Comparison of ENCODE assay signal across 20 mouse cellular contexts in the genomic region with DNA sequence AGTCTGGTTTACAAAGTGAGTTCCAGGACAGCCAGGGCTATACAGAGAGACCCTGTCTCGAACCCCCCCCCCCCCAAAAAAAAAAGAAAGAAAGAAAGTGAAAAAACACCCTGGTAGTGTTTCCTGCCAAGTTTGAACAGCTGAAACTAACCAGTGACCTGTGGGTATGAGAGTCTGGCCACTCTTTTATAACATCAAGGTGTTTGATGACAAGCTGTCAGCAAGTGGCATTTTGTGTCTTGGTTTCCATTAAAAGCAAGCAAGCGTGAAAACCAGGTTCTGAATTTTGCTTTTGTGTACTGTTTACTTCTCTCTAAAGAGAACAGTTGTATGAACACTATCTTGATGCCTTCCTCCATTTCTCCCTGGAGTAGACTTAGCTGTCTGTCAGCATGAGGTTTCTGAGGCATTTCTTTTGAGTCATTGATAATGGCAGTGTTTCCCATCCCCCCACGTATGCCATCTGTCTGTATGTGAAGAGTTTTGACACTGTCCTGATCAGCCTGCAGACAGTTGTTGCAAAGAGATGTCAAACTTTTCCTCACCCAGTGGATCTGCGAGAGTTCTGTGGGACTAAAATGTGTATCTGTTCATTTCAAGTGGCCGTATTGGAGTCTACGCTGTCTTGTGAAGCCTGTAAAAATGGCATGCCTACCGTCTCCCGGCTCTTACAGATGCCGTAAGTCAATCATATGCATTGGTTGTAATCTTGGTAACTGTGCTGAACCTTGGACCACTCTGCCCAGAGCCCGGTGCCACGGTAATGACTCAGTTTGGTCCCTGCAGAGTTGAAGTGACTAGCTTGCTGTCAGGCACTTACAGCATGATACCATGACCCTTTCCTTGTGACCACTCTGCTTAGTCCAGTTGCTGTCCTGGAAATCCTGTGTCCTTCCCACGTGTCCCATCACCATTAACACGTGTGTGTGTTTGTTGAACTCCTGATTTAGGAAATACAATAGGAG. TPM values are rescaled to one million over a fixed set of nuclear protein-coding genes. Genes with fewer than 3 reads are reported as not detected.
DNase-seq lines count a peak whose midpoint lies in the region; ATAC-seq and TF ChIP-seq lines count a peak whose summit lies in the region.
"Had no signal": no experiment of that assay in that cellular context is flagged by ENCODE, and none has a peak within 500 bp of the region (broad histone marks: within the 10 kb centered on the region; RNA-seq: fewer than 3 reads in every experiment).

No protein-coding gene starts in this region.

- WGBS in forebrain, postnatal 0 days, result 78% methylated on average over 13 of the region's 13 CpGs
- 93% methylated on average over 13 of the region's 13 CpGs for WGBS in forebrain, embryonic 11.5 days
- 49% methylated on average over 13 of the region's 13 CpGs for WGBS in heart, embryonic 15.5 days
- 82% methylated on average over 13 of the region's 13 CpGs for WGBS in intestine, embryonic 15.5 days
- WGBS in stomach, postnatal 0 days, result 88% methylated on average over 13 of the region's 13 CpGs

- H3K4me3 ChIP-seq in forebrain, postnatal 0 days (ENCODE audit: low read depth, low read length), result no peak overlapping the region
- H3K4me3 ChIP-seq in forebrain, embryonic 11.5 days (ENCODE audit: low read depth, low read length), result no peak overlapping the region
- H3K4me3 ChIP-seq in heart, embryonic 15.5 days, result no peak overlapping the region
- H3K4me3 ChIP-seq in intestine, embryonic 15.5 days (replicated peaks), result no peak overlapping the region
- no peak overlapping the region for H3K4me3 ChIP-seq in stomach, postnatal 0 days (ENCODE audit: low read depth, low read length)
- H3K4me3 ChIP-seq: hindbrain, embryonic 12.5 days; limb, embryonic 15.5 days; megakaryocyte, embryonic 14.5 days; midbrain, embryonic 13.5 days had no signal

- no peaks in the 10 kb centered on the region for H3K4me1 ChIP-seq in forebrain, postnatal 0 days (ENCODE audit: insufficient read depth)
- H3K4me1 ChIP-seq in forebrain, embryonic 11.5 days (replicated peaks; ENCODE audit: control insufficient read depth, insufficient read depth, low read length), result 0 out of 2 replicates have a peak, but pooled peaks cover 3% of the 10 kb centered on the region
- H3K4me1 ChIP-seq in heart, embryonic 15.5 days (replicated peaks), result peaks cover 11% of the 10 kb centered on the region
- 0 out of 2 replicates have a peak, but pooled peaks cover 3% of the 10 kb centered on the region for H3K4me1 ChIP-seq in intestine, embryonic 15.5 days (replicated peaks)
- H3K4me1 ChIP-seq in stomach, postnatal 0 days (replicated peaks; ENCODE audit: control insufficient read depth, insufficient read depth), result no peaks in the 10 kb centered on the region
- H3K4me1 ChIP-seq: hindbrain, embryonic 12.5 days; limb, embryonic 15.5 days; midbrain, embryonic 13.5 days had no signal

- intact Hi-C loops in heart, postnatal 14 days (cut with DNase I), result no loop called here

- no peak for TF ChIP-seq CTCF in forebrain, postnatal 0 days (IDR thresholded peaks at IDR 0.05; ENCODE audit: low read depth)
- no peak for TF ChIP-seq CTCF in stomach, postnatal 0 days (IDR thresholded peaks at IDR 0.05; ENCODE audit: low read depth)

- peak; percentile 55; the same call in 1 of the 2 replicates for ATAC-seq in forebrain, postnatal 0 days
- no peak for ATAC-seq in forebrain, embryonic 11.5 days (replicated peaks; ENCODE audit: low FRiP score)
- ATAC-seq in heart, embryonic 15.5 days (replicated peaks; ENCODE audit: insufficient number of reproducible peaks, insufficient read depth, low FRiP score, low read depth), result no peak
- peak; percentile 47 for ATAC-seq in intestine, embryonic 15.5 days
- peak; percentile 48 for ATAC-seq in stomach, postnatal 0 days (ENCODE audit: low FRiP score, low TSS enrichment)
- no peak for ATAC-seq in erythroid progenitor cell, adult 5-6 weeks (replicated peaks; ENCODE audit: low FRiP score, poor library complexity, severe bottlenecking)
- ATAC-seq: inflammation-experienced regulatory T-cells, adult 6 months; midbrain, embryonic 13.5 days had no signal

- peaks cover 43% of the 10 kb centered on the region for H3K36me3 ChIP-seq in forebrain, postnatal 0 days (ENCODE audit: insufficient read depth)
- H3K36me3 ChIP-seq in forebrain, embryonic 11.5 days (ENCODE audit: control insufficient read depth, insufficient read depth, low read length), result no peaks in the 10 kb centered on the region; the same call in 1 of the 2 replicates
- H3K36me3 ChIP-seq in heart, embryonic 15.5 days, result peaks cover 37% of the 10 kb centered on the region
- peaks cover 3% of the 10 kb centered on the region; the same call in 1 of the 2 replicates for H3K36me3 ChIP-seq in intestine, embryonic 15.5 days
- no peaks in the 10 kb centered on the region; the same call in none of the 2 replicates for H3K36me3 ChIP-seq in stomach, postnatal 0 days (ENCODE audit: control insufficient read depth, insufficient read depth, low read length)

- H3K4me2 ChIP-seq in forebrain, postnatal 0 days (ENCODE audit: low read depth), result no peak overlapping the region
- H3K4me2 ChIP-seq in forebrain, embryonic 11.5 days (ENCODE audit: low read depth, low read length, severe bottlenecking), result no peak overlapping the region
- no peak overlapping the region for H3K4me2 ChIP-seq in heart, embryonic 15.5 days
- no peak overlapping the region for H3K4me2 ChIP-seq in intestine, embryonic 15.5 days (replicated peaks)
- no peak overlapping the region for H3K4me2 ChIP-seq in stomach, postnatal 0 days (replicated peaks; ENCODE audit: low read depth)
- H3K4me2 ChIP-seq: hindbrain, embryonic 12.5 days; limb, embryonic 15.5 days; lung, embryonic 14.5 days; midbrain, embryonic 13.5 days had no signal

- TF ChIP-seq EP300 in stomach, postnatal 0 days (optimal IDR thresholded peaks at IDR 0.05), result no peak

- no peaks in the 10 kb centered on the region for H3K9me3 ChIP-seq in forebrain, postnatal 0 days (ENCODE audit: low read length)
- H3K9me3 ChIP-seq in forebrain, embryonic 11.5 days (ENCODE audit: control insufficient read depth, low read length), result no peaks in the 10 kb centered on the region
- no peaks in the 10 kb centered on the region for H3K9me3 ChIP-seq in heart, embryonic 15.5 days (replicated peaks)
- no peaks in the 10 kb centered on the region for H3K9me3 ChIP-seq in intestine, embryonic 15.5 days
- no peaks in the 10 kb centered on the region for H3K9me3 ChIP-seq in stomach, postnatal 0 days (ENCODE audit: control insufficient read depth, low read length)
- H3K9me3 ChIP-seq: hindbrain, embryonic 12.5 days; limb, embryonic 15.5 days; megakaryocyte, embryonic 14.5 days; midbrain, embryonic 13.5 days had no signal

- no peak overlapping the region for H3K27ac ChIP-seq in forebrain, postnatal 0 days (ENCODE audit: low read depth, low read length)
- no peak overlapping the region for H3K27ac ChIP-seq in forebrain, embryonic 11.5 days (ENCODE audit: low read depth, low read length)
- peak overlapping the region; percentile 55 for H3K27ac ChIP-seq in heart, embryonic 15.5 days
- no peak overlapping the region for H3K27ac ChIP-seq in intestine, embryonic 15.5 days
- peak overlapping the region; percentile 81 for H3K27ac ChIP-seq in stomach, postnatal 0 days (replicated peaks)
- H3K27ac ChIP-seq: hindbrain, embryonic 12.5 days; limb, embryonic 15.5 days; liver, embryonic 14.5 days; midbrain, embryonic 13.5 days had no signal

- no peak overlapping the region for H3K9ac ChIP-seq in forebrain, postnatal 0 days
- H3K9ac ChIP-seq in forebrain, embryonic 11.5 days (ENCODE audit: low read length), result no peak overlapping the region
- H3K9ac ChIP-seq in heart, embryonic 15.5 days, result no peak overlapping the region
- H3K9ac ChIP-seq in intestine, embryonic 15.5 days, result no peak overlapping the region
- H3K9ac ChIP-seq in stomach, postnatal 0 days (ENCODE audit: low read length), result no peak overlapping the region
- H3K9ac ChIP-seq: hindbrain, embryonic 12.5 days; limb, embryonic 15.5 days; liver, embryonic 14.5 days; lung, embryonic 14.5 days; midbrain, embryonic 13.5 days had no signal

- peak; percentile 7 for DNase-seq in forebrain, postnatal 0 days
- no peak for DNase-seq in forebrain, embryonic 11.5 days (ENCODE audit: low spot score)
- DNase-seq in heart, postnatal 14 days, result no peak
- peak; percentile 33 for DNase-seq in stomach, postnatal 0 days (ENCODE audit: low spot score)
- DNase-seq: adrenal gland, postnatal 25 days; cerebellum, adult 9-11 months; kidney, adult 9 months; kidney, postnatal 14 days; left cerebral cortex, postnatal 4 days; lung, embryonic 14.5 days; thymus, postnatal 25 days had no signal

- no peaks in the 10 kb centered on the region for H3K27me3 ChIP-seq in forebrain, postnatal 0 days (ENCODE audit: insufficient read depth, low read length)
- H3K27me3 ChIP-seq in forebrain, embryonic 11.5 days (ENCODE audit: control insufficient read depth, insufficient read depth, low read length), result no peaks in the 10 kb centered on the region
- H3K27me3 ChIP-seq in heart, embryonic 15.5 days, result no peaks in the 10 kb centered on the region
- H3K27me3 ChIP-seq in intestine, embryonic 15.5 days (replicated peaks), result no peaks in the 10 kb centered on the region
- H3K27me3 ChIP-seq in stomach, postnatal 0 days (ENCODE audit: control insufficient read depth, insufficient read depth, low read length), result no peaks in the 10 kb centered on the region
- H3K27me3 ChIP-seq: hindbrain, embryonic 12.5 days; limb, embryonic 15.5 days; megakaryocyte, embryonic 14.5 days; midbrain, embryonic 13.5 days had no signal

RNA-seq across cellular contexts. Expression of a gene that starts 26.9 kb away (rescaled TPM):
- 151 and 183 TPM in 2 replicates for total RNA-seq in forebrain, postnatal 0 days (2014; rRNA removed)
- 249 and 263 TPM in 2 replicates for polyA plus RNA-seq in forebrain, postnatal 0 days (2015; fragmentation: Nextera tagmentation; extraction: Ambion mirVana)
- polyA plus RNA-seq in forebrain, embryonic 11.5 days (2014; fragmentation: Nextera tagmentation; extraction: Ambion mirVana), result 202 and 213 TPM in 2 replicates
- 520 and 606 TPM in 2 replicates for polyA plus RNA-seq in heart, embryonic 15.5 days (2015; fragmentation: Nextera tagmentation; extraction: Ambion mirVana)
- 100 to 1,000 TPM; 886 to 904 TPM for total RNA-seq in heart, postnatal 14 days (2021)
- polyA plus RNA-seq in intestine, embryonic 15.5 days (2015; fragmentation: Nextera tagmentation; extraction: Ambion mirVana), result 197 and 198 TPM in 2 replicates
- 142 and 144 TPM in 2 replicates for polyA plus RNA-seq in stomach, postnatal 0 days (2015; fragmentation: Nextera tagmentation; extraction: Ambion mirVana)
- total RNA-seq in erythroid progenitor cell, adult 5-6 weeks (2015; ENCODE audit: low replicate concordance), result 56.6 and 63.7 TPM in 2 replicates
- total RNA-seq in erythroid progenitor cell, adult 5-6 weeks (2017; ENCODE audit: low replicate concordance), result 86.1 and 123 TPM in 2 replicates

RNA-seq across cellular contexts. Expression of a gene that starts 47.9 kb away (rescaled TPM):
- total RNA-seq in forebrain, postnatal 0 days (2014; rRNA removed), result 34.0 and 36.0 TPM in 2 replicates
- polyA plus RNA-seq in forebrain, postnatal 0 days (2015; fragmentation: Nextera tagmentation; extraction: Ambion mirVana), result 38.6 and 45.1 TPM in 2 replicates
- polyA plus RNA-seq in forebrain, embryonic 11.5 days (2014; fragmentation: Nextera tagmentation; extraction: Ambion mirVana), result 24.3 and 26.4 TPM in 2 replicates
- 30.0 and 32.1 TPM in 2 replicates for polyA plus RNA-seq in heart, embryonic 15.5 days (2015; fragmentation: Nextera tagmentation; extraction: Ambion mirVana)
- total RNA-seq in heart, postnatal 14 days (2021), result 10 to 100 TPM; 20.6 to 24.4 TPM
- polyA plus RNA-seq in intestine, embryonic 15.5 days (2015; fragmentation: Nextera tagmentation; extraction: Ambion mirVana), result 35.2 and 36.3 TPM in 2 replicates
- 29.4 TPM in 2 replicates for polyA plus RNA-seq in stomach, postnatal 0 days (2015; fragmentation: Nextera tagmentation; extraction: Ambion mirVana)
- total RNA-seq in erythroid progenitor cell, adult 5-6 weeks (2015; ENCODE audit: low replicate concordance), result 14.7 and 16.6 TPM in 2 replicates
- total RNA-seq in erythroid progenitor cell, adult 5-6 weeks (2017; ENCODE audit: low replicate concordance), result 3.0 and 5.3 TPM in 2 replicates

Comparison
In these comparisons a context has a peak if more than half of its experiments do, and no peak if none do; other contexts are left out.
1. ATAC-seq: peak in forebrain, postnatal 0 days (single experiment), intestine, embryonic 15.5 days (single experiment) and stomach, postnatal 0 days (single experiment); none in forebrain, embryonic 11.5 days (single experiment), heart, embryonic 15.5 days (single experiment) and erythroid progenitor cell, adult 5-6 weeks (single experiment).
2. DNase-seq: peak in forebrain, postnatal 0 days (single experiment) and stomach, postnatal 0 days (single experiment); none in forebrain, embryonic 11.5 days (single experiment) and heart, postnatal 14 days (0 of 2).
3. H3K27ac ChIP-seq: peak in heart, embryonic 15.5 days (single experiment) and stomach, postnatal 0 days (single experiment); none in forebrain, postnatal 0 days (single experiment), forebrain, embryonic 11.5 days (single experiment) and intestine, embryonic 15.5 days (single experiment).